Mouse (Mus musculus): ENCODE results near the gene 5730522E02Rik. TPM values are rescaled to one million over a fixed set of nuclear protein-coding genes. Genes with fewer than 3 reads are reported as not detected.
A peak's percentile ranks its signal among the peaks of the same experiment; 100 is the strongest.
"Not testable (repeated sequence)": the region's sequence is repeated elsewhere in the genome, so short reads cannot be mapped to it uniquely, and the experiment has no call there.

Gene 5730522E02Rik
- polyA plus RNA-seq (2016; fragmentation: Nextera tagmentation; extraction: Ambion mirVana): 8.4 and 9.1 TPM in 2 replicates

- Histone ChIP-seq H3K27me3 (no peaks in the 10 kb centered on the region), H3K9me3 (no peaks in the 10 kb centered on the region), H3K4me1 (0 out of 2 replicates have a peak, but pooled peaks cover 3% of the 10 kb centered on the region), H3K4me2 (replicated peaks) (peak within 1 kb of the TSS; percentile 71), H3K4me3 (peak within 1 kb of the TSS; percentile 66), H3K9ac (replicated peaks) (peak within 1 kb of the TSS; percentile 90), H3K36me3 (no peaks in the 10 kb centered on the region), H3K27ac (replicated peaks) (peak within 1 kb of the TSS; percentile 97)
- WGBS: 3% methylated on average over 30 of the region's 31 CpGs
- no peak; the same call in 1 of the 2 replicates for ATAC-seq (ENCODE audit: low FRiP score, low read depth)
These were observed at the start of gene 5730522E02Rik for GRCm38 (mm10) chr11:26210582-26211180. 5730522E02Rik (minus strand) TSS chr11:26210763.

GRCm38 (mm10) chr11:26236540-26236939, 26.0 kb upstream of the 5730522E02Rik start:
- no peak overlapping the region for H3K9ac ChIP-seq (replicated peaks)
- no peak for ATAC-seq (ENCODE audit: low FRiP score, low read depth)
- WGBS: 79% methylated on average over 1 of the region's 1 CpGs

GRCm38 (mm10) chr11:26229895-26230294, 19.3 kb upstream of the 5730522E02Rik start:
- Histone ChIP-seq H3K4me1 (no peaks in the 10 kb centered on the region), H3K27ac (replicated peaks) (no peak overlapping the region), H3K9ac (replicated peaks) (no peak overlapping the region), H3K4me2 (replicated peaks) (no peak overlapping the region), H3K9me3 (0 out of 2 replicates have a peak, but pooled peaks cover 2% of the 10 kb centered on the region), H3K36me3 (no peaks in the 10 kb centered on the region), H3K27me3 (no peaks in the 10 kb centered on the region), H3K4me3 (no peak overlapping the region)
- ATAC-seq (ENCODE audit: low FRiP score, low read depth): no peak
- WGBS: 93% methylated on average over 1 of the region's 1 CpGs

More at GRCm38 (mm10) chr11:26236540-26236939, 26.0 kb upstream of the 5730522E02Rik start:
- Histone ChIP-seq H3K4me3 (no peak overlapping the region), H3K4me1 (no peaks in the 10 kb centered on the region), H3K36me3 (no peaks in the 10 kb centered on the region), H3K27me3 (no peaks in the 10 kb centered on the region), H3K9me3 (no peaks in the 10 kb centered on the region), H3K4me2 (replicated peaks) (no peak overlapping the region), H3K27ac (replicated peaks) (no peak overlapping the region)

DNA sequence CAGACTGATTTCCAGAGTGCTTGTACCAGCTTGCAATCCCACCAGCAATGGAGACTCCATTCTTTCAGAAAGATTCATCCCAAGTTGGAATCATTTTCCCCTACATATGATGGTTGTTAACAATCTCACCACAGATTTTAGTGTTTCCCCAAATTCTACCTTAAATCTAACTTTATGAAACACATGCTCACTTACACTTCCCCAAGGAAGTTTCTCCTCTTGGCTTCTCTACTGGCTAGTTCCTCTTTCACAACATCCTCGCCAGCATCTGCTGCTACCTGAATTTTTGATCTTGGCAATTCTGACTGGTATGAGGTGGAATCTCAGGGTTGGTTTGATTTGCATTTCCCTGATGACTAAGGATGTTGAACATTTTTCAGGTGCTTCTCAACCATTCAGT, 3.1 kb upstream of the 5730522E02Rik start:
- 94% methylated on average over 1 of the region's 1 CpGs for WGBS
- H3K4me2 ChIP-seq (replicated peaks); H3K27ac ChIP-seq (replicated peaks); H3K27me3 ChIP-seq; H3K9me3 ChIP-seq; H3K9ac ChIP-seq (replicated peaks); H3K4me1 ChIP-seq; H3K36me3 ChIP-seq; H3K4me3 ChIP-seq; ATAC-seq (ENCODE audit: low FRiP score, low read depth): not testable (repeated sequence)

DNA sequence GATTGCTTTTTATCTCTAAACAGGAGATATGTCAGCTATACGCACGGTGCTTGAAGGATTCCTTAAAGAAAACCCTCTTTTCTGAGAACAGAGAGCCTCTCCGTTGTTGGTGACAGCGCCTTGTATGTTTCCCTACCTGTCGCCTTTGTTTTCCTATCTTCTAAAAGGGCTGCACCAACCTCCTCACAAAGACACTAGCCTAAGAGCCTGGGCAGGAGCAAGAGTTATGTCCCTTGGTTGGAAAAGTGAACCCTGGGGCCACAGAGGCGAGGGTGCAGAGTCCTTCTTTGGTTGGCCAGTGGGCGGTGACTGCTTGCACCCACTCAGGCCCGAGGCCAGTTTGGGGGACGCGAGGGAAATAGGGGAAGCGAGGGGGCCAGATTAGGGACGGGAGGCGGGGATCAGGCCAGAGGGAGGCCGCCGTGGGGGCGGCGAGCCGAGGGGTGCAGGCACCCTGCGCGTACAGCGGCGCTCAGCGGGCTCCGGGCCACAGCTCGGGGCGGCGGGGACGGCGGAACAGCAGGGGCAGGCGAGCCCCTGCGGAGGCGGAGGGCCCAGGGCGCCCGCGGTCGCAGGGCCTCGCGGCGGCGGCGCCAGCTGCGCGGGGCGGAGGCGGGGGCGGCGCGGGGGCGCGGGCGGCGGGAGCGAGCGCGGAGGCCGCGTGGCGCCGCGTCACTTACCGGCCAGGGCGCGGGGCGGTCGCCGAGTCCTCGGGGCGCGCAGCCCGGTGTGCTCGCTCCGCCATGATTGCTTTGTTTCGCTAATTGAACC, 567 bp downstream of the 5730522E02Rik start:
- WGBS: 1% methylated on average over 54 of the region's 73 CpGs
- Histone ChIP-seq H3K27me3 (no peaks in the 10 kb centered on the region), H3K4me3 (peak overlapping the region; percentile 66), H3K4me2 (replicated peaks) (peak overlapping the region; percentile 71), H3K27ac (replicated peaks) (peak overlapping the region; percentile 97), H3K36me3 (no peaks in the 10 kb centered on the region), H3K9ac (replicated peaks) (peak overlapping the region; percentile 90), H3K9me3 (no peaks in the 10 kb centered on the region), H3K4me1 (0 out of 2 replicates have a peak, but pooled peaks cover 3% of the 10 kb centered on the region)
- peak; percentile 96 for ATAC-seq (ENCODE audit: low FRiP score, low read depth)

GRCm38 (mm10) chr11:26203466-26203865, 7.1 kb downstream of the 5730522E02Rik start:
- Histone ChIP-seq H3K9me3 (no peaks in the 10 kb centered on the region), H3K4me3 (no peak overlapping the region), H3K9ac (replicated peaks) (no peak overlapping the region), H3K4me1 (no peaks in the 10 kb centered on the region), H3K36me3 (no peaks in the 10 kb centered on the region), H3K27ac (replicated peaks) (no peak overlapping the region), H3K4me2 (replicated peaks) (no peak overlapping the region), H3K27me3 (no peaks in the 10 kb centered on the region)
- no peak for ATAC-seq (ENCODE audit: low FRiP score, low read depth)
- 93% methylated on average over 2 of the region's 2 CpGs for WGBS

- Histone ChIP-seq H3K27me3 (no peaks in the 10 kb centered on the region), H3K4me1 (no peaks in the 10 kb centered on the region), H3K9ac (replicated peaks) (no peak overlapping the region), H3K36me3 (no peaks in the 10 kb centered on the region), H3K9me3 (no peaks in the 10 kb centered on the region), H3K4me2 (replicated peaks) (no peak overlapping the region), H3K4me3 (no peak overlapping the region), H3K27ac (replicated peaks) (no peak overlapping the region)
- no peak for ATAC-seq (ENCODE audit: low FRiP score, low read depth)
- WGBS: 84% methylated on average over 5 of the region's 5 CpGs
These were observed 7.7 kb downstream of the 5730522E02Rik start for GRCm38 (mm10) chr11:26202842-26203241.

DNA sequence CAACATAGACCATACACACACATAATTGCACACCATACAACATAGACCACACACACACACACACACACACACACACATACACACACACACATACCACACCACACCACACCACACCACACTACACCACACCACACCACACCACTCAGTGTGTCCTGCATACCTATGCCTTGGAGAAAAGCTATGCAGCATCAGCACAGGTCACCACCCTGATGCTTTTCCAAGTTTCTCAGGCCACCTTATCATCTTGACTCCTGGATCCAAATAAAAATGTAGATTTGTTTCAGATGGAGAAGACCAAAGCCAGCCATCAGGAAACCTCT, 8.8 kb downstream of the 5730522E02Rik start:
- Histone ChIP-seq H3K27ac (replicated peaks) (no peak overlapping the region), H3K9ac (replicated peaks) (no peak overlapping the region), H3K9me3 (no peaks in the 10 kb centered on the region), H3K4me2 (replicated peaks) (no peak overlapping the region), H3K36me3 (no peaks in the 10 kb centered on the region), H3K4me1 (no peaks in the 10 kb centered on the region), H3K27me3 (no peaks in the 10 kb centered on the region), H3K4me3 (no peak overlapping the region)
- no peak; the same call in 1 of the 2 replicates for ATAC-seq (ENCODE audit: low FRiP score, low read depth)

- Histone ChIP-seq H3K9ac (replicated peaks) (no peak overlapping the region), H3K4me2 (replicated peaks) (no peak overlapping the region), H3K4me1 (no peaks in the 10 kb centered on the region), H3K36me3 (no peaks in the 10 kb centered on the region), H3K27me3 (no peaks in the 10 kb centered on the region), H3K27ac (replicated peaks) (no peak overlapping the region), H3K9me3 (no peaks in the 10 kb centered on the region), H3K4me3 (no peak overlapping the region)
- peak; percentile 86 for ATAC-seq (ENCODE audit: low FRiP score, low read depth)
- WGBS: 55% methylated on average over 4 of the region's 4 CpGs
These were observed 9.4 kb downstream of the 5730522E02Rik start for GRCm38 (mm10) chr11:26200970-26201777.

GRCm38 (mm10) chr11:26195468-26195867, 15.1 kb downstream of the 5730522E02Rik start:
- no peaks in the 10 kb centered on the region for H3K36me3 ChIP-seq
- WGBS: 83% methylated on average over 3 of the region's 3 CpGs
- no peak overlapping the region for H3K9ac ChIP-seq (replicated peaks)
- no peaks in the 10 kb centered on the region for H3K27me3 ChIP-seq
- no peaks in the 10 kb centered on the region for H3K9me3 ChIP-seq
- H3K4me2 ChIP-seq (replicated peaks): no peak overlapping the region
- no peak for ATAC-seq (ENCODE audit: low FRiP score, low read depth)
- no peaks in the 10 kb centered on the region for H3K4me1 ChIP-seq
- H3K4me3 ChIP-seq: no peak overlapping the region
- H3K27ac ChIP-seq (replicated peaks): no peak overlapping the region

DNA sequence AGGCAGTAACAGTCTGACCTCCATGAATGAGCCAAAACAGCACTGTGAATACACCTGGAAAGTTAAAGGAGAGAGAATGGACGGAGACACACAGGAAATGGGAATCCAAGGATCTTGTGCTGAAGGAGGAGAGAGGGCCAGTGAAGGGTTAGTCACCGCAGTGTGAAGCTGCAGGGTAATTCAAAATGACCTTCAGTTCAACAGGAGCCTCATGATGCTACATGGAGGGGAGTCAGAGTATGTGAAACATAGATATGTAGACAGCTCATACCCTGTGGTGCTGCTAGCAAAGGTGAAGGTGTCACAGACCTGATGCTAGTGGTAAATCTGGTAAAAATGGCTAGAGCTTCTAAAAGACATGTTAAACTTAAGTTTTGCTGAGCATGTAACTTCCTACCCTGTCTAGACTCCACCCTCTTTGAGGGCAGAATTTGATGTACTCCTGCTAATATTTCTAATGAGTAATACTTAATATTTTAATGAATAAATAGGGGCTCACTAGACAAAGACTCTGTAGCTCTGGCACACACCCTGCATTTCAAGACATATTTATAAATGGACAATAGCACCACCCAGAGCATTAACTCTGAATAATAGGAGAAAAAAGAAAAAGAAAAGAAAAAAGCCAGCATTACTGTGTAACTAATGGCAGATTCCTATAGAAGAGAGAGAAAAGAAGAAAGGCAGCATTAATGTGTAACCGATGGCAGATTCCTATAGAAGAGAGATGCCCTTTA, 23.2 kb downstream of the 5730522E02Rik start:
- no peak overlapping the region for H3K4me2 ChIP-seq (replicated peaks)
- no peak overlapping the region for H3K9ac ChIP-seq (replicated peaks)
- H3K27ac ChIP-seq (replicated peaks): no peak overlapping the region
- ATAC-seq (ENCODE audit: low FRiP score, low read depth): no peak; the same call in 1 of the 2 replicates
- H3K4me3 ChIP-seq: no peak overlapping the region
- H3K36me3 ChIP-seq: no peaks in the 10 kb centered on the region
- 79% methylated on average over 3 of the region's 3 CpGs for WGBS
- H3K9me3 ChIP-seq: no peaks in the 10 kb centered on the region
- H3K4me1 ChIP-seq: no peaks in the 10 kb centered on the region
- H3K27me3 ChIP-seq: no peaks in the 10 kb centered on the region

Measured in midbrain, embryonic 12.5 days (tissue).